Mouse (Mus musculus) bone marrow, adult 2 months (tissue): ENCODE measurements around the gene Hjurp.

Experiments
- CTCF ChIP-seq: fragments of 200-500 bp; IDR thresholded peaks from 2 replicates; pipeline ENCODE4 v1.5.1; 2011; ENCODE audit warnings: low read length, control low read depth; ENCODE audit not compliant: control insufficient read depth, insufficient read depth
- POLR2A ChIP-seq: fragments of 200-500 bp; IDR thresholded peaks from 2 replicates; pipeline ENCODE4 v1.6.1; 2011; ENCODE audit warnings: low read depth, mild to moderate bottlenecking, control low read depth, low read length, borderline replicate concordance; ENCODE audit not compliant: control insufficient read depth

GRCm38 (mm10) chr1:88245881-88246280 is 31.6 kb downstream of the Hjurp start:
- TF ChIP-seq CTCF (no peak), POLR2A (no peak)
